Mouse (Mus musculus): ENCODE data around the gene Zscan25. TPM values are rescaled to one million over a fixed set of nuclear protein-coding genes. Genes with fewer than 3 reads are reported as not detected.
"Not testable (repeated sequence)": the region's sequence is repeated elsewhere in the genome, so short reads cannot be mapped to it uniquely, and the experiment has no call there.

Gene Zscan25
- polyA plus RNA-seq, 1 experiment from 2014 or later, result 0.36 TPM

DNA sequence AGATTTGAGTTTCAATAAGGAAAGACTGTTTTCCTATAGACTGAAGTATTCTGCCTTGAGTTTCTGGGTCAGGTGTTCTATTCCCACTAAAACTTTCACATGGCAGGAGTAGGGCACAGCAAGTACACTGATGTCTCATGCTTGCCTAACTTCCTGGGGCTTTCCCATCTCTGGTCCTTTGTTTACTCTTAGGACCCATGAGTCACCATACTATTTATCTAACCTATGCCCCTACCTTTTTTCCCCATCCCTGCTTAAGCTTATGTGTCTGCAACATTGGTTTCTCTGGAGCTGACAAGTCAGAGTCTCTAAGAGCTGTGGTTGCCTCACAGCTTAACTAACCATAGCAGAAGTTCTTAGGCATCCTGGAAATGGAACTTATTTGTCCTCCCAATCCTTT, 33.5 kb downstream of the Zscan25 start:
- Histone ChIP-seq H3K36me3 (ENCODE audit: insufficient read depth) (no peaks in the 10 kb centered on the region), H3K4me2 (no peak overlapping the region), H3K4me3 (ENCODE audit: low read depth, low read length) (no peak overlapping the region), H3K27ac (ENCODE audit: low read depth) (no peak overlapping the region), H3K9me3 (ENCODE audit: low read depth, low read length) (no peaks in the 10 kb centered on the region), H3K4me1 (ENCODE audit: insufficient read depth) (no peaks in the 10 kb centered on the region), H3K27me3 (ENCODE audit: insufficient read depth, low read length) (no peaks in the 10 kb centered on the region), H3K9ac (no peak overlapping the region)
- TF ChIP-seq CTCF (IDR thresholded peaks at IDR 0.05; ENCODE audit: low read depth), result no peak
- ATAC-seq (ENCODE audit: insufficient read depth), result no peak
- no peak for DNase-seq

DNA sequence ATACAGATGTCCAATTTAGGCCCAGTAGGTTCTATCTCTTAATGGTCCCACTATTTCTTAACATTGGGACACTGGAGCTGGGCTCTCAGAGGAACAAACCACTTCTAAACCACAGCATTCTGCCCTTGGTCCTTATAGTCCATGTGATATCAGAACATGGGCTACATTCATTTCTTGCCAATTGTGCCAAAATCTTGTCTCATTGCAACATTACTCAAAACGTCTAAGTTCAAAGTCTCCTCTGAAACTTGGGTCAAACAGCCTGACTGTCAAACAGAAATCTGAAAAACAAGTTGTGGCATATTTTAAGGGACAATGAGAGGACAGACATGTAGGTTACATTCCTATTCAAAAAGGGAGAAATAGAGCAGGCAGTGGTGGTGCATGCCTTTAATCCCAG, 36.8 kb downstream of the Zscan25 start:
- Histone ChIP-seq H3K9me3 (ENCODE audit: low read depth, low read length) (no peaks in the 10 kb centered on the region), H3K4me2 (no peak overlapping the region), H3K4me3 (ENCODE audit: low read depth, low read length) (no peak overlapping the region), H3K9ac (no peak overlapping the region), H3K36me3 (ENCODE audit: insufficient read depth) (no peaks in the 10 kb centered on the region), H3K4me1 (ENCODE audit: insufficient read depth) (no peaks in the 10 kb centered on the region), H3K27ac (ENCODE audit: low read depth) (no peak overlapping the region), H3K27me3 (ENCODE audit: insufficient read depth, low read length) (no peaks in the 10 kb centered on the region)
- ATAC-seq (ENCODE audit: insufficient read depth), result no peak
- no peak for TF ChIP-seq CTCF (IDR thresholded peaks at IDR 0.05; ENCODE audit: low read depth)
- no peak for DNase-seq
- WGBS, result 77% methylated on average over 1 of the region's 1 CpGs

DNA sequence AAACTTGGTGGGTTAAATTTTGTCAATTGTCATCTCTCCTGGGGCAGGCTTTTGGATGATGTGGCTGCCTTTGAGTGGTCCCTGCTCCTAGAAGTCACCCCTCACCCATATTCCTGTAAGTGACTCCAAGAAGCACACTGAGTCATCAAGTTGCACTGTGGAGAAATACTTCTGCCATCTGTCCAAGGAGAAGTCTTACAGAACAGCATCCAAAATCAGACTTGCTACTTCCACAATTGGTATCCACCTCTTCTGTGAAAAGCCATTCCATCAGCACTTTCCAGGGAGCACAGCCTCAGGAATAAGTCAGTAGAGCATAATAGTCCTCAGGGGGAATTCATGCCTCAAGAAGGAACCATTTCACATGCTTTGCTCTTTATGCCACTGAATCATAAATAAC, 58.5 kb downstream of the Zscan25 start:
- not testable (repeated sequence) for ATAC-seq (ENCODE audit: insufficient read depth); H3K4me2 ChIP-seq; DNase-seq

More for the DNA sequence above, 58.5 kb downstream of the Zscan25 start:
- not testable (repeated sequence) for H3K4me1 ChIP-seq (ENCODE audit: insufficient read depth); H3K9ac ChIP-seq; H3K27ac ChIP-seq (ENCODE audit: low read depth); H3K36me3 ChIP-seq (ENCODE audit: insufficient read depth); H3K9me3 ChIP-seq (ENCODE audit: low read depth, low read length); H3K27me3 ChIP-seq (ENCODE audit: insufficient read depth, low read length); H3K4me3 ChIP-seq (ENCODE audit: low read depth, low read length)

Other genes with a start within 250 kb of the Zscan25 start
- gene Gm4871, start 247.7 kb upstream of the Zscan25 start, polyA plus RNA-seq (2014; fragmentation: Nextera tagmentation; extraction: Ambion mirVana), result not detected in 2 replicates
- not detected in 2 replicates for gene 1700018F24Rik, start 237.5 kb upstream of the Zscan25 start, polyA plus RNA-seq (2014; fragmentation: Nextera tagmentation; extraction: Ambion mirVana)
- 144 and 148 TPM in 2 replicates for gene Arpc1a, start 196.7 kb upstream of the Zscan25 start, polyA plus RNA-seq (2014; fragmentation: Nextera tagmentation; extraction: Ambion mirVana)
- gene Kpna7, start 196.5 kb upstream of the Zscan25 start, polyA plus RNA-seq (2014; fragmentation: Nextera tagmentation; extraction: Ambion mirVana), result not detected in 2 replicates
- 182 and 189 TPM in 2 replicates for gene Arpc1b, start 166.3 kb upstream of the Zscan25 start, polyA plus RNA-seq (2014; fragmentation: Nextera tagmentation; extraction: Ambion mirVana)
- gene Pdap1, start 140.3 kb upstream of the Zscan25 start, polyA plus RNA-seq (2014; fragmentation: Nextera tagmentation; extraction: Ambion mirVana), result 107 and 113 TPM in 2 replicates
- 201 and 204 TPM in 2 replicates for gene Bud31, start 140.1 kb upstream of the Zscan25 start, polyA plus RNA-seq (2014; fragmentation: Nextera tagmentation; extraction: Ambion mirVana)
- gene Ptcd1, start 113.4 kb upstream of the Zscan25 start, polyA plus RNA-seq (2014; fragmentation: Nextera tagmentation; extraction: Ambion mirVana), result 13.0 and 14.4 TPM in 2 replicates
- 36.5 and 42.3 TPM in 2 replicates for gene Cpsf4, start 113.3 kb upstream of the Zscan25 start, polyA plus RNA-seq (2014; fragmentation: Nextera tagmentation; extraction: Ambion mirVana)
- gene Atp5j2, start 88.4 kb upstream of the Zscan25 start, polyA plus RNA-seq (2014; fragmentation: Nextera tagmentation; extraction: Ambion mirVana), result 564 and 578 TPM in 2 replicates
- gene Zkscan14, start 78.6 kb upstream of the Zscan25 start, polyA plus RNA-seq (2014; fragmentation: Nextera tagmentation; extraction: Ambion mirVana), result 7.0 and 7.5 TPM in 2 replicates
- 12.9 and 13.4 TPM in 2 replicates for gene Zkscan5, start 75.9 kb upstream of the Zscan25 start, polyA plus RNA-seq (2014; fragmentation: Nextera tagmentation; extraction: Ambion mirVana)
- 34.4 and 37.0 TPM in 2 replicates for gene Zfp655, start 48.8 kb upstream of the Zscan25 start, polyA plus RNA-seq (2014; fragmentation: Nextera tagmentation; extraction: Ambion mirVana)
- gene Cyp3a57, start 64.8 kb downstream of the Zscan25 start, polyA plus RNA-seq (2014; fragmentation: Nextera tagmentation; extraction: Ambion mirVana), result not detected in 2 replicates
- not detected in 2 replicates for gene Cyp3a16, start 189.2 kb downstream of the Zscan25 start, polyA plus RNA-seq (2014; fragmentation: Nextera tagmentation; extraction: Ambion mirVana)